Mouse (Mus musculus) CD4-positive helper T cell, adult 2 months (primary cell): ENCODE measurements around the gene Usp4.
"Not testable (repeated sequence)": the region's sequence is repeated elsewhere in the genome, so short reads cannot be mapped to it uniquely, and the experiment has no call there.

ENCODE experiments used
- DNase-seq: peaks from one replicate; pipeline ENCODE4 v3.0.0-alpha.2; 2012; ENCODE audit warnings: low read depth, missing footprints, low spot score

The Usp4 gene

DNA sequence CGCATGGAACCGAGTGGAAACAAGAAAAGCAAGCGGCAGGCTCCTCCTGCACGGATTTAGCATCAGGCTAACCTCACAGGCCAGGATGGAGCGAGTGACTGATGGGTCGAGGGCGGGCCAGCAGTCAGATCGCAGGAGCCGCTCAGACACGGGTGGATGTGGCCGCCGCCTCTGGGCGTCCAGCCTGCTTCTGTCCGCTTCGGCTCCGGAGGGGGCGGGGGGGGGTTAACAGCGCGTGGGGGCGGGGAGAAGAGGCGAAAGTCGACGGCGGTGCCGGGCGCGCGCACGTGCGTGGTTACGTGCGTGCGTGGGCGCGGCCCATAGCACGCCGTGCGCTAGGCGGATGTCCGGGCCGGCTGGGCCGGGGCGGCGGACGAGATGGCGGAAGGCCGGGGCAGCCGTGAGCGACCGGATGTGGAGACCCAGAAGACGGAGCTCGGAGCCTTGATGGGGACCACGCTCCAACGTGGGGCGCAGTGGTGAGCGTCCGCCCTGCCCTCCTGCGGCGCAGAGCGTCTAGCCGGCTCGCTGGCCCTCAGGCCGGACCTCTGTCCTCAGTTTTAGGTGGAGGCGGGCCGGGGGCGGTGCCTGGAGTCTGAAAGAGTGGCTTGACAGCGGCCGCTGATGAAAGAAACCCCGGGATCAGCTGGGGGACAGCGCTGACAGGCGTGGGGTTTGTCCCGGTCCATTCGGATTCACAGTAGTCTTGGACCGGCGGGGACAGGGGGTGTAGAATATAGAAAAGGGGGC is at the start of gene Usp4:
Gene Usp4, plus strand, starts transcription at position 314 of the 750 bp plus-strand sequence.
- DNase-seq: peak; percentile 92

DNA sequence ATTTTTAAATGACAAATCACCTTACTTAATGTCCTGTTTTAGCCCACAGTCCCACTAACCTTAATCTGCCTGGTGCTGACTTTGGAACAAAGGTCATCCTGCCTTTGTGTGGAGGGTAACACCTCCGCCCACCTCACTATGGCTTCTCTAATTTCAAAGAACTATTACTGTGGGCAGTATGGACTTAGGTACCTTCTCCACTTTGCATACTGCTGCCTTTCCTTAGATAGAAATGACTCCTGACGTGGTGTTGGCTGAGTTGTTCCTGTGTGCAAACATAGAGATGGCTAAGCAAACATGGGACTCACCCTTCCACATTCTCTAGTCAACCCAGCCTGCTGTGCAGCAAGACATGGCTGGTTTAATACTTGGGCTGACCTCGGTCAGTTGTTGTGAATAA is 45.8 kb upstream of the Usp4 start:
- DNase-seq: no peak

DNA sequence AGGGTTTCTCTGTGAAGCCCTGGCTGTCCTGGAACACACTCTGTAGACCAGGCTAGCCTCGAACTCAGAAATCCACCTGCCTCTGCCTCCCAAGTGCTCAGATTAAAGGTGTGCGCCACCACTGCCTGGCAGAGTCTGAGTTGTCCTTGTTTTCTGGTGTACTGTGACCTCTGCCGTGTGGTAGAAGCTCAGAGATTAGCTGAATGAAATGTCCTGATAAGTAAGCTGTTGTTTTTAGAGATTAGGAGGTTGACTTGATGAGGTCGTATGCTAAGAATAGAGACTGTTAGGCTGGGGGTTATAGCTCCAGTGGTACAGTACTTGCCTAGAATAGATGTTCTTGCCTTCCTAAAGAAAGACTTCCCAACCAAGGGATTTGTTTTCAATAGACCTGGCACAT is 42.9 kb upstream of the Usp4 start:
- no peak for DNase-seq

DNA sequence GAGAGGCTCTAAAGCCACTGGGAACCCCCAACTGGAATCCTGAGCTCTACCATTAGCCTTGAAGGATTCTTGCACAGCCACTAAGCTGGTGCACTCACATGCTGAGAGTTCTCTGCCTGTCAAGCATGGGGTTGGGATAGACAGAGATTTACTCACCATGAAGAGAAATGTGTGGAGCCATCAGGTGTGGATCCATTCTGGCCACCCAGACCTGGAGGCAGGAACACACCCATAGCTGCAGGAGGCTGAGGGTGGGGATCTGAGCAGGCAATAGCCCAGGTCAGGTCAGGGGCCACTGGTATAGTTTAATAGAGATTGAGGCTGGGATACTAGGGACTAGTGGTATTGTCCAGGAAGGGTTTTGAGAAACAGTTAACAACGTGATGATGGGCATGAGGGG is 42.5 kb upstream of the Usp4 start:
- peak; percentile 21 for DNase-seq

DNA sequence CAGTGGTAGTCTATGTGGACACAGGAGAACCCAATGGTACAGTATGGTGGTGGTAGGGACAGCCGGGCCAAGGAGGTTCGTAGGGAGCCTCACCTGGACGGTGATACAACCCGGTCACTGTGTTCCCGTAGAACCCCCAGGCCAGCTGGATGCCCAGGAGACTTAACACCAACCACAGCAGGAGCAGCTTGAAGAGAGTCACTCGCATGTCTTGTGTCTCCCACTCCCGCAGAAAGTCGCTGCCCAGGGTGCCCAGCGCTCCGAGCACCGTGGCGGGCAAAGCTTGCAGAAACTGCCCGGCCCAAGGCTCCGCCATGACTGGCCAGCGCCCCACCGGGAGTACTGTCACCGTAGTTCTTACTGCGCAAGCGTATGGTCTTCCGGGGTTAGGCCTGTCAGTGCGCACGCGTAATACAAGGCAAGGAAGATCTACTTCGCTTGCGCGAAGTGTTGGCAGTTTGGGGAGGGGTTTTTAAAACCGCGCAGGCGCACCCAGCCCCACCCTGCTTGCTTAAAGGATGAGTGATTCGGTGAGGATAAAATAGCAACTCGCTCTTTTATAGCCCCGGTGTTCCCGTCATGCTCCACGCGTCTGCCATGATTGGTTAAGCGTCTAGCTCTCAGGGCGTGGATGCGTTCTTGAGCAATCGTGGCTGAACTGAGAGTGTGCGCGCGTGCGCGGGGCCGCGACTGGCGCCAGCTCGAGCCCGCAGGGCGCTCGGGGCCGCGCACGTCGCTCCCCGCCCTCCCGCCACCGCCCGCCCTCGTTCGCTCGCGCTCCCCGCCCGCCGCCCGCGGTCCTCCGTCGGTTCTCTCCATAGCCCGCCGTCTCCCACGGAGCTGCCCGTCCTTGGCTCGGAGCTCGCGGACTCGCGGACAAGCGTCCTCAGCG is 41.8 kb upstream of the Usp4 start, which contains the start of the genes Rhoa and Tcta:
Gene Rhoa, plus strand, starts transcription at position 501 of the 892 bp plus-strand sequence.
Gene Tcta, minus strand, starts transcription at position 532 of the 892 bp plus-strand sequence.
- DNase-seq: peak; percentile 100

DNA sequence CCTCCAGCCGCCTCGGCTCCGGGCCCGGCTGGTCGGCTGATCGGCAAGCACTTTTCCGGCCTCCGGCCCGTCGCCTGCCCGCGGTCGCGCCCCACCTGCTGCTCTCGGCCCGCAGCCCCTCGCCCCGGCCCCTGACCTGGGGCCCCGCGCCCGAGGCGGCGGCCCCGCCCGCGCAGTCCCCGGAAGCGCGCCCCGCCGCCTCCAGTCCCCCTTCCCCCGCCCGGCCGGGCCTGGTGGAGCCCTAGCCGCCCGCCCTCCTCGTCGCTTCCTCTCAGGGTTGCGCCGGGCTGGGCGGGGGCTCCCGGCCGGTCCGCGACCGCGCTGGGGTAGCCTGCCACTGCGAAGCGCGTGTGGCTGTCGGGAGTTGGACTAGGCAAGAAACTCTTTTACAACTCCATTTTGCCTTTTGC is 41.1 kb upstream of the Usp4 start:
- peak; percentile 89 for DNase-seq

DNA sequence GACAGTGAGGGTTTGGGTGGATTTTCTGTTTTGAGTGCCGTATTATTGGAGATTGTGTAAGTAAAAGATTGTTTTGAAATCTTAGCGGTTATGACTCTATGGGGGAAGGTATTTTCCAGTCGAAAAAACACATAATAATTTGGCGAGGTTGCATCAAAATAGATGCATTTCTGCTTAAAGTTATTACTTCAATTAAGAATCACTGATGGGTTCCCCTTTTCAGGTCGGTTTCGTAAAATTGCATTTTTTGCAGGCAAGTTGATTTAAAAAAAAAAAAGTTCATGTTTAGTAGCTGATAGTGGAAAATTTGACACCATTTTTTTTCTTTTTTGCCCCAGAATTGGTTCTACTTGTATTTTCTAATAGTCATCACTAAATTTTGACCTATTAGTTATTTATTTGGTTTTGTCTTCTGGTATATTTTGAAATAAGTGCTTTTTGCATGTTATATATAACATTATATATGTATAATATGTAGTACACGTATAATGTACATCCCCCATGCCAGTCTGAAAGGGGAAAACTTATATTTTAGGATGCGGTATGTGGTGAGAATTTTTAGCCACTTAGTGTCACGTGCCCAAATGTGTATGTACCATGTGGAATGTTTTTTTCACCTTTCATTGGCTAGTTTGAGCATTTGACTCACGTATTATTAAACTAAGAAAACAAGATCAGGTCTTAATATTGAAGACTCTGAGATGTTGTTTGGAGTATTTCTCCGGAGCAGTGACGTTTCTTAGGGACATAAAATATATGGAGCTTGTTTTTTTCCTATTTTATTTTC is 40.4 kb upstream of the Usp4 start:
- peak; percentile 52 for DNase-seq

DNA sequence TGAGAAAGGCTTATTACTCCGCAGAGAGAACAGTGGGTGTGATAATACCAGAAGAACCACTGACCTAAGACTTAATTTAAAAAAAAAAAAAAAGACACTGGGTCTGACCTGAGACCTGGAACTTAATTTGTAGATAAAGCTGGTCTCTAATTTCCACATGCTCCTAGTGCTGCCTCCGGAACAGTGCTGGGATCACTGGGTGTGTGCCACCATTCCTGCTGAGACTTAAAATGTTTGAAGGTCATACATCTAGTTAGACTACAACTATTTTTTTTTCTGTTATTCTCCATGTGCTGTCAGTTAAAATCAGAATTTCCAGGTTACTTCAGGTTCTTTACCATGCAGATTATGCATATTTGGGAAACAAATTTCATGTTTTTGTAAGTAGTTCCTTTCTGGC is 39.5 kb upstream of the Usp4 start:
- no peak for DNase-seq

DNA sequence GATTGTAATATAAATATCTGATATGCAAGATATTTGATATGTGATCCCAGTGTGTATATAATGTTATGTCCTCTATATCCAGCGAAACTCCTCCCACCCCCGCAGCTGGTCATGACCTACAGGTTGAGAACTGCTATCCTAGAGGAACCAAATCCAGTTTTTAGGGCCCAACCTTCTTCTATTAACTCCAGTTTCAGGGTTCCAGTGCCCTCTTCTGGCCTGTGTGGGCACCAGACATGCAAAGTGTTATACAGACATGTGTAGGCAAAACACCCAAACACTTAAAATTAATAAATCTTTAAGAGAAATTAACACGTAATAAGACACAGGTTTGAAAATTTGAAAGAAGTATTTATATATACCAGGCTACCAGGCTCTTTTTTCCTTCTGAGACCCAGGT is 30.1 kb upstream of the Usp4 start:
- peak; percentile 19 for DNase-seq

DNA sequence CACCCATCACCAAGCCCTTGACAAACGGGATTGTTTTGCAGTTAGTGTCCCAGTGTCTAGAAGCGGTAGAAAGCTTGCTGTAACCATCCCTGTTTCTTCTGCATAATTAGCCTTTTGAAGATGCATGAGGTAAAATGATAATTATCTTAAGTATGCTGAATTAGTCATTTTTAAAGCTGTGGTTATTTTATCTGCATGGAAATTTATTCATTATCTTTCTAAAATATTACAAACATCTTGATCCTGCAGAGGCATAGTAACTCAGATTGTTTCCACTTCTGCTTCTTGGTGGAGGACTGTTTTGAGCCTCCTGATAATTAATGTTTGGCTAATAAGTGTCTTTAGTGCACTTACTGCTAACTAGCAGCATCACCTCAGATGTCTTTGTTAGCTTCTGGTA is 29.2 kb upstream of the Usp4 start:
- no peak for DNase-seq

DNA sequence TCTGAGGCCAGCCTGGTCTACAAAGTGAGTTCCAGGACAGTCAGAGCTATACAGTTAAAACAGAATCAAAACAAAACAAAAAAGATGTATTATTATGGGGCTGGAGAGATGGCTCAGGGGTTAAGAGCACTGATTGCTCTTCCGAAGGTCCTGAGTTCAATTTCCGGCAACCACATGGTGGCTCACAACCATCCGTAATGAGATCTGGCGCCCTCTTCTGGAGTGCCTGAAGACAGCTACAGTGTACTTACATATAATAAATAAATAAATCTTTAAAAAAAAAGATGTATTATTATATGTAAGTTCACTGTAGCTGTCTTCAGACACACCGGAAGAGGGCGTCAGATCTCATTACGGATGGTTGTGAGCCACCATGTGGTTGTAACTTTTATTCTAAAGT is 25.6 kb upstream of the Usp4 start:
- not testable (repeated sequence) for DNase-seq

DNA sequence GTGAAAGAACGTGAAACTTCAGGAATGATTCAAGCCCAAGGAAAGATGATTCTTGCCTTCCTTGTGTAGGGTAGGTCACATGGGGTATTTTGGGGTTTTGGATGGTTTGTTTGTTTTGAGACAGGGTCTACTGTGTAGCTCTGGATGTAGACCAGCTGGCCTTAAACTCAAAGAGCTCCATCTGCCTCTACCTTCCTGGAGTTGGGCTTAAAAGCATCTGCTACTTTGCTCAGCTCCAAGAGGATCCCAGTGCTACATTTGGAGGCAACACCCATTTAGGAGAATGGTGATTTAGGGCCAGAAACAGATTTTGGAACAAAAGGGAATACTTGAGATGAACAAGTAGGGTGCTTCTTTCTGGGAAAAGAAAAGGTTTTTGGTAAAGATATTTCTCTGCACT is 22.9 kb upstream of the Usp4 start:
- DNase-seq: no peak

DNA sequence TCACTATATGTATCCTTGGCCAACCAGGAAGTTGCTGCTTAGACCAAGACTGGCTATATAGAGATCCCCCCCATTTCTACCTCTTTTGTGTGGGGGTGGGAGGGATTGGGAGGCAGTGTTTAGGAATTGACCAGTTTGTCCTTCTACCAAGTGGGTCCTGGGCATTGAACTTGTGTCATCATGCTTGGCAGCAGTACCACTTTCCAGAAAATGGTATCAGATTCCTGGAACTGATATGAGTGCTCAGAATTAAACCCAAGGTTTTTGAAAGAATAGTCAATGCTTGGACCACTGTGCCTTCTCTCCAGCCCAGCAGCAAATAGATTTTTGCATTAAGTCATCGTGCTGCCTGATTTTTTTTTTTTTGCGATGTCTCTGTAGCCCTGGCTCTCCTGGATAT is 21.8 kb upstream of the Usp4 start:
- no peak for DNase-seq

DNA sequence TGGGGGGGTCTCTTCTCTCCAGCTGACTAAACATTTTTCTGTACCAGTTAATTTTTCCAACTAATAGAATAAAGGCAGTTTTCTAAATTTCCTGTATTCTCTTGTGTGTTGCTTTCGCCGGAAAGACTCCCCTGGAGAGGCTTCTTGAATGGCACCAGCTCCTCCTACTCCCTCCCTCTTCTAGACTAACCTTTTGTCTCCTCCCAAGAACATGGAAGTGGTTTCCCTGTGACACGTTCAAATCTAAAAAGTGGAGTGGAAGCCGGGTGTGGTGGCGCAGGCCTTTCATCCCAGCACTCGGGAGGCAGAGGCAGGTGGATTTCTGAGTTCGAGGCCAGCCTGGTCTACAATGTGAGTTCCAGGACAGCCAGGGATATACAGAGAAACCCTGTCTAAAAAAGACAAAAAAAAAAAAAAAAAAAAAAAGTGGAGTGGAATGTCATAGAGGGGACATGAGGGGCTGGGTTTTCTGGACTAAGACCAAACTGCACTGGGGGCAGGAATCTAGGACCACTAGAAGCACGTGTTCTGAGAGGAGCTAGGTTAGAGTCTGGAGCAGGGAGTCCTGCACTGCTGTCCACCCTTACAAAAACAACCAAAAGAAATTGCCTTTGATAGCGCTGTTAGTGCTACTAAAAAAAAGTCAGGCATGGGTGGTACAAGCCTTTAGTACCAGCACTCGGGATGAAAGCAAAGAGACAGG is 9.7 kb upstream of the Usp4 start:
- no peak for DNase-seq

DNA sequence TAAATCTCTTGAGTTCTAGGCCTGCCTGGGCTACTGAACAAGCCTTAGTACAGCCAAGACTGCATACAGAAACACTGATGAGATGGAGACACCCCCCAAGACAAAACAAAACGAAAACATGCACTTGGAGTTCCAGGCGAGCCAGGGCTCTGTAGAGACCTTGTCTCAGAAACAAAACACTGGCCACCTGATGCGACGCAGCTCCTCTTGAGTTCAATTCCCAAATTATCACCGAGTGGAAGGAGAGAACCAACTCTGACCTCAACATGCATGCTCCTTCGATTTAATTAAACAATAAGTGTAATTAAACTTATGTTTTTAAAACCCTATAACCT is 9.1 kb upstream of the Usp4 start:
- no peak for DNase-seq

DNA sequence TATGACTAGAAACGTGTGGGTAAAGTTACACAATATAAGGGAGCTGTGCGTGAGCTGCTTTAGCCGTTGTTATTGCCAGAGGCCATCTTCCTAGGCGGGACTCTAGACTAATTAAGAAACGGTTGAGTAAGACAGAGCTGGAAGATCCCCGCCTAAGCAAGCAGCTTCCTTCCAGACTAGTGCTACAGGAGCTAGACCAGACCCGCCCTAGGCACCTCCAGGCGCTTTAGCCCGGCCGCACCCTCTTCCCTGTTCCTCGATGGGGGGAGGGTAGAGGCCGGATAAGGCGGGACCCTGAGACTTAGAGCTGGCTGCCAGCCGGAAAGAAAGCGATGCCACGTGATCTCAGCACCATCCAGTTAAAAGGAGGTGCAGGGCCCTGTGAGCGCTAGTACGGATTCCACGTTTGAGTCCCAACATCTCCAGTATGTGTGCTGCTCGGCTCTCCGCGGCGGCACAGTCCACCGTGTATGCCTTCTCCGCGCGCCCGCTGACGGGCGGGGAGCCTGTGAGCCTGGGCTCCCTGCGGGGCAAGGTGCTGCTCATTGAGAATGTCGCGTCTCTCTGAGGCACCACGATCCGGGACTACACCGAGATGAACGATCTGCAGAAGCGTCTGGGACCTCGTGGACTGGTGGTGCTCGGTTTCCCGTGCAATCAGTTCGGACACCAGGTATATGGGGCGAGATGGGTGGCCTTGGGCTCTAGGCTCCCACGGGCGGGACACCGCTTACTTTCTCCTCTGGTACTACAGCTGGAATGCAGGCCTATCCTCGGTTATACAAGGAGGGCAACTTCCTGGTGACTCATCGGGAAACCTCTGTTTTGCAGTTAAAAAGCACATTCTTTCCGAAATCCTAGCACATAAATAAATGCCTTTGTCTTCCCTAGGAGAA is 8.5 kb upstream of the Usp4 start, which contains the start of gene Gpx1:
Gene Gpx1, plus strand, starts transcription at position 18 of the 896 bp plus-strand sequence.
- DNase-seq: peak; percentile 93

DNA sequence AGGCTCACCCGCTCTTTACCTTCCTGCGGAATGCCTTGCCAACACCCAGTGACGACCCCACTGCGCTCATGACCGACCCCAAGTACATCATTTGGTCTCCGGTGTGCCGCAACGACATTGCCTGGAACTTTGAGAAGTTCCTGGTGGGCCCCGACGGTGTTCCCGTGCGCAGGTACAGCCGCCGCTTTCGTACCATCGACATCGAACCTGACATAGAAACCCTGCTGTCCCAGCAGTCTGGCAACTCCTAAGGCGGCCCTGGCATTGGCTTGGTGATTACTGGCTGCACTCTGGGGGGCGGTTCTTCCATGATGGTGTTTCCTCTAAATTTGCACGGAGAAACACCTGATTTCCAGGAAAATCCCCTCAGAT is 7.8 kb upstream of the Usp4 start:
- peak; percentile 30 for DNase-seq

DNA sequence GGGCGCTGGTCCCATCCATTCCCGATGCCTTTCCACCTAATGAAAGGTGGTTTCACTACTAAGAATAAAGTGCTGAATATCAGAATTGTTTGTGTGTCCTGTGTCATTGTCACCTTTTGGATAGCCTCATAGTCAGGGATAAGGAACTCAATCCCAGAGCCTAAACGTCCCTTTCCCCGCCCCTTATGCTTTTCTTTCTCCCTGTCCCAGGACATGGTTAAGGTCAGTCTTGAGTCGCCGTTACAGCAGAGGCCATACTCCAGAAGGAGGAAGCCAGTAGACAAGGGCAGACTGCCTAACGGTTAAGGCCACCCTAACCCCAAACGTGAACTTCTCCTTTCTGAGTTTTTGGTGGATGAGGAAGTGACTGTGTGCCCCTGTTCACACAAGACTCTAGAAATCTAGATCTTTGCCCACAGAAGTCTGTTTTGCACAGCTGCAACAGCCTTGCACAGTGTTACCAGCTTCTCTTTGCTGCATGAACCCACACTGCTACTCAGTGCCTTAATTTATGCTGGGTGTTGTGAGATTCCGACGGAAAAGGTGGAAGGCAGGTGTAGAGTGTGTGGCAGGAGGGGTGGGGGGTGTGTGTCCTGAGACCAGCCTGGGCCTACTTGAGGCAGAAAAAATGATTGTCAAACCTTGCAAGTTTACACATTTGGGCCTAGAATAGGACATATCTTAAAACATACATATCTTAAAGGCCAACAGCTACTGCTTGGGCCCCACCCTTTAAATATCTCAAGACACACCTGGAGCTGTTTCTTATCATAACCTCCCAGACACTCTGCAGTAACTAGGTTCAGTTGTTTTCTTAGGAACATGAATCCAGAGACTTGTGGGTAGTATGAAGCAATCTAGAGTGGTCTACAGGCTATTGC is 7.2 kb upstream of the Usp4 start:
- no peak for DNase-seq

DNA sequence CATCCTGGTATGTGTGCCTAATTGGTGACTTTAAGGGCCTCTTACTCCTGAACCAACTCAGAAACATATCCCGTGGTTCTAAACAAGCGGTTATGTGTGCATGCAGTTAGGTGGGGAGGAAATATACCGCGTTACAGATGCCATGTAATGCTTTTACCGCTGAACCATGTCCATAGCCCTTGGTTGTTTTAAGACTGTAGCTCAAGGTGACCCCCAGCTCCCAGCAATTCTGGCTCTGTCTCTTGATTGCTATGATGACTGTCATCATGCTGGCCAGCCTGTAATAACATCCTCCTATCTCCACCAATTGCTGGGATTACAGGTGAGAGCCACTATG is 6.5 kb upstream of the Usp4 start:
- DNase-seq: no peak
